Mouse (Mus musculus) G1E (cell line): Measurements from ENCODE around the gene Slco1c1. TPM values are rescaled to one million over a fixed set of nuclear protein-coding genes. Genes with fewer than 3 reads are reported as not detected.
"Not testable (repeated sequence)": the region's sequence is repeated elsewhere in the genome, so short reads cannot be mapped to it uniquely, and the experiment has no call there.

ENCODE experiments used
- ATAC-seq: 2 replicates; pipeline ENCODE4 v1.8.0; 2016; ENCODE audit warnings: mild to moderate bottlenecking; ENCODE audit not compliant: insufficient number of reproducible peaks, poor library complexity, low FRiP score, severe bottlenecking; ENCODE audit errors: extremely low read depth
- DNase-seq: peaks from one replicate; pipeline ENCODE4 v3.0.0; 2012; ENCODE audit warnings: low spot score
- H3K27me3 ChIP-seq: 2 replicates; pipeline ENCODE4 v1.6.1; 2012; ENCODE audit warnings: mild to moderate bottlenecking, low read length, inconsistent platforms; ENCODE audit not compliant: insufficient read depth
- H3K36me3 ChIP-seq: replicated peaks from 2 replicates; pipeline ENCODE3; 2012; ENCODE audit warnings: mild to moderate bottlenecking, inconsistent platforms
- H3K4me1 ChIP-seq: 2 replicates; pipeline ENCODE4 v1.6.1; 2012; ENCODE audit warnings: low read depth, low read length, inconsistent platforms, mixed read lengths; ENCODE audit not compliant: insufficient read depth
- H3K4me3 ChIP-seq: 2 replicates; pipeline ENCODE4 v1.5.1; 2012; ENCODE audit warnings: low read depth, mild to moderate bottlenecking, inconsistent platforms, low read length, moderate library complexity, mixed read lengths
- H3K9me3 ChIP-seq: replicated peaks from 2 replicates; pipeline ENCODE4 v1.6.1; 2012; ENCODE audit warnings: inconsistent platforms
- CTCF ChIP-seq: IDR thresholded peaks from 2 replicates; pipeline ENCODE4 v1.5.1; 2012; ENCODE audit warnings: low read depth, low read length, inconsistent platforms, mixed read lengths
- GATA1 ChIP-seq: IDR thresholded peaks from 2 replicates; pipeline ENCODE4 v1.6.1; 2012; ENCODE audit warnings: borderline replicate concordance, low read length, inconsistent platforms, mixed read lengths
- GATA2 ChIP-seq: IDR thresholded peaks from 2 replicates; pipeline ENCODE4 v1.6.1; 2012; ENCODE audit warnings: low read depth, low read length, inconsistent platforms, borderline replicate concordance
- POLR2AphosphoS5 ChIP-seq: IDR thresholded peaks from 2 replicates; pipeline ENCODE4 v1.6.1; 2012; ENCODE audit warnings: low read depth, low read length, inconsistent platforms; ENCODE audit not compliant: insufficient replicate concordance
- TAL1 ChIP-seq: conservative IDR thresholded peaks from 2 replicates; pipeline ENCODE4 v1.6.1; 2012; ENCODE audit warnings: low read depth, low read length, inconsistent platforms, mixed read lengths
- polyA plus RNA-seq: library from polyadenylated mRNA; stranded (reverse); fragments of >175 nt; gene quantifications from 2 replicates; pipeline ENCODE4 v1.2.3, GENCODE M21; 2012
- total RNA-seq, 2 experiments: library from RNA; stranded (forward) in 1 of 2; stranded (reverse) in 1 of 2; fragments of 200-1000 nt in 1 of 2; fragments of >200 nt in 1 of 2; fragmentation: Nextera tagmentation in 1 of 2; gene quantifications; 2 replicates each; pipeline ENCODE4 v1.2.3; 2014 to 2017

Gene Slco1c1
- total and polyA plus RNA-seq, 3 experiments = 0.11 TPM; not detected in 2

GRCm38 (mm10) chr6:141568559-141568946, 44.4 kb downstream of the Slco1c1 start:
- ATAC-seq (no peak), DNase-seq (no peak)
- Histone ChIP-seq H3K27me3 (no peaks in the 10 kb centered on the region), H3K9me3 (peaks cover 6% of the 10 kb centered on the region), H3K4me1 (no peaks in the 10 kb centered on the region), H3K36me3 (no peaks in the 10 kb centered on the region), H3K4me3 (no peak overlapping the region)
- no peak for TF ChIP-seq GATA2
- no peak for TF ChIP-seq GATA1
- TF ChIP-seq TAL1 = no peak
- TF ChIP-seq POLR2AphosphoS5 = no peak
- no peak for TF ChIP-seq CTCF

GRCm38 (mm10) chr6:141576646-141577200, 52.6 kb downstream of the Slco1c1 start:
- Histone ChIP-seq H3K27me3 (no peaks in the 10 kb centered on the region), H3K36me3 (no peaks in the 10 kb centered on the region), H3K9me3 (peaks cover 11% of the 10 kb centered on the region), H3K4me1 (no peaks in the 10 kb centered on the region), H3K4me3 (no peak overlapping the region)
- TF ChIP-seq TAL1 (no peak), POLR2AphosphoS5 (no peak)
- ATAC-seq (no peak), DNase-seq (no peak)

GRCm38 (mm10) chr6:141584791-141585403, 60.7 kb downstream of the Slco1c1 start:
- no peak for DNase-seq
- H3K27me3 ChIP-seq = no peaks in the 10 kb centered on the region
- H3K4me1 ChIP-seq = no peaks in the 10 kb centered on the region
- TF ChIP-seq POLR2AphosphoS5 (no peak), GATA2 (no peak), GATA1 (no peak), CTCF (no peak), TAL1 (no peak)
- no peaks in the 10 kb centered on the region for H3K36me3 ChIP-seq
- no peak overlapping the region for H3K4me3 ChIP-seq
- ATAC-seq = no peak
- H3K9me3 ChIP-seq = no peaks in the 10 kb centered on the region

GRCm38 (mm10) chr6:141590002-141590401, 65.8 kb downstream of the Slco1c1 start:
- Histone ChIP-seq H3K4me3 (no peak overlapping the region), H3K36me3 (no peaks in the 10 kb centered on the region), H3K9me3 (no peaks in the 10 kb centered on the region), H3K4me1 (no peaks in the 10 kb centered on the region), H3K27me3 (no peaks in the 10 kb centered on the region)
- no peak for TF ChIP-seq POLR2AphosphoS5
- ATAC-seq = no peak
- no peak for DNase-seq

- not testable (repeated sequence) for H3K4me1 ChIP-seq, H3K9me3 ChIP-seq, ATAC-seq, H3K4me3 ChIP-seq, H3K36me3 ChIP-seq, DNase-seq, H3K27me3 ChIP-seq
Observed at GRCm38 (mm10) chr6:141590598-141591200, 66.5 kb downstream of the Slco1c1 start.

- Histone ChIP-seq H3K36me3 (no peaks in the 10 kb centered on the region), H3K27me3 (no peaks in the 10 kb centered on the region), H3K4me1 (no peaks in the 10 kb centered on the region), H3K9me3 (no peaks in the 10 kb centered on the region), H3K4me3 (no peak overlapping the region)
- ATAC-seq (no peak), DNase-seq (no peak)
- TF ChIP-seq GATA1 (no peak), CTCF (no peak), POLR2AphosphoS5 (no peak), GATA2 (no peak), TAL1 (no peak)
Observed at GRCm38 (mm10) chr6:141596081-141596480, 71.9 kb downstream of the Slco1c1 start.

- H3K9me3 ChIP-seq = no peaks in the 10 kb centered on the region
- no peaks in the 10 kb centered on the region for H3K36me3 ChIP-seq
- H3K27me3 ChIP-seq = no peaks in the 10 kb centered on the region
- DNase-seq (no peak), ATAC-seq (no peak)
- no peaks in the 10 kb centered on the region for H3K4me1 ChIP-seq
- TF ChIP-seq TAL1 (no peak), CTCF (no peak), GATA2 (no peak), POLR2AphosphoS5 (no peak), GATA1 (no peak)
- H3K4me3 ChIP-seq = no peak overlapping the region
Observed at GRCm38 (mm10) chr6:141597037-141597436, 72.9 kb downstream of the Slco1c1 start.
